Mouse (Mus musculus): ENCODE measurements around the gene Nagpa.
A peak's percentile ranks its signal among the peaks of the same experiment; 100 is the strongest.

Gene Nagpa

GRCm38 (mm10) chr16:5195080-5195479 is 8.7 kb downstream of the Nagpa start:
- peak; percentile 47; the same call in 1 of the 2 replicates for ATAC-seq (ENCODE audit: low TSS enrichment)

DNA sequence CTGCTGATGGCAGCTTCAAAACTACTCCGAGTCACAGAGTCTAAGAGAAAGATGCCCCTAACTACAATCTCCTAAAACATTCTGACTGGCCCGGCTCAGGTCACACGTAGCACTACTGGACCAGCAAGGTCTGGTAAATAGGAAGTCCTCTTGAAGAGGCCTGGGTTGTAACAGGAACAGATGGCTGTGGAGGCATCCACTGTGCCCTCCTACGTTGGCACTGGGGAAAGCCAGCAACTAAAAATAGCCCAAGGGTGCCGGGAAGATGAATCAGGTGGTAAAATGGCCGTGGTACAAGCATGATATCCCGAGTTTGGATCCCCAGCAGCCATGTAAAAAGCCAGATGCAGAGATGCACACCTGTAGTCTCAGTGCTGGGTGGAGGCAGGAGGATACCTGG is 17.6 kb downstream of the Nagpa start:
- ATAC-seq (ENCODE audit: low TSS enrichment) = peak; percentile 45; the same call in 1 of the 2 replicates

- ATAC-seq (ENCODE audit: low TSS enrichment) = no peak
Observed at GRCm38 (mm10) chr16:5185691-5186090, 18.1 kb downstream of the Nagpa start.

DNA sequence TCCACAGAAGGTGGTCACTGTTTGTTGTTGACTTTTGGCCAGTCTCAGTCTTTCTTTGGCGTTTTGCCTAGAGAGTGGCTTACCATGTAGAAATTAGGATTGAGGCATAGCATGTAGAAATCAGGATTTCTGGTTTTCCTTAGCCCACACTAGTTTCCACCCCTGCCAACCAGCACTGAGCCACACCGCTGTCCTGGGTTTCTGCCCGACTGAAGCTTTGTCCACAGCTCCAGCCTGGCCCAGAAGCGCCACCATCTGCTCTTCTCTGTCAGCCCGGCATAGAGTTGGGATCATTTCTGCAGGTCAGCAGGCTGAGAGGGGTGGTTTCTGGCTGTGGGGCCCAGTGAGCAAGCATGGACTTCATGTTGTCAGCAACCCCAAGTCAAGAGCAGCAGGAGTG is 18.9 kb downstream of the Nagpa start:
- ATAC-seq (ENCODE audit: low TSS enrichment) = no peak

DNA sequence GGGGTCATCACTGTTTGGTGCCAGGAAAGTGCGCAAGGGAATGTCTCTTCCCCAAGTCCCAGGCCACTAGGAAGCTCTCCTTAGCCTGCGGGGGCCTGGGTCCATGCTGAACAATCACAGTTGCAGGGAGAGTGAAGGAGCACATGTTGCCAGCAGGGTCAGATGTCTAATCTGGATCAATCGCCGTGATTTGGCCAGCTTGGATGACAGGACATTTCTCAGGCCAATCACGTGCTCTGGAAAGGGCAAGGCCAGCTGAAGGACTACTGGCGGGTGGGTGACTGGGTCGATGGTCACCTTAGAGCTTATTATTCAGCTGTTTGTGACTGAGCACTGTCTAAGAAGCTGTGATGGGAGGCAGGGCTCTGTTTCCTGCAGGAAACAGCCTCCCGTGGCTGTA is 19.7 kb downstream of the Nagpa start:
- ATAC-seq (ENCODE audit: low TSS enrichment) = no peak

- ATAC-seq (ENCODE audit: low TSS enrichment) = no peak
Observed at GRCm38 (mm10) chr16:5183310-5183975, 20.4 kb downstream of the Nagpa start.

DNA sequence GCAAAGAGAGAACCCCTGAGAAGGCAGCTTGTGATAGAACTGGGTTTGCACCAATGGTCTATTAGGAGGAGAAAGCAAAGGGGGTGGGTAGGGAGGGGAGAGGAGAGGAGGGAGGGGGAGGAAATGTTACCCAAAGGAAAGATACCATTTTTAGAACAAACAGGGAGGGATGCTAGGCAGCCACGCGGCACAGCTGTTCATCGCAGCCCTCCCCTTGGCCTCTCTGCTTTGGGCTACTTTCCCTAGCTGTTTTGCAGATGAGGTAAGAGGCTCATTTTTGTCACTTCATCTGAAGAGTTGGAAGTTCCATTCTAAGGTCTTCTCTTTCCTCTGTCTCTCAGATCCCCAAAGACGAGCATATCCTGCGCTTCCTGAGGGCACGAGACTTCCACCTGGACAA is 31.2 kb downstream of the Nagpa start:
- ATAC-seq (ENCODE audit: low TSS enrichment) = no peak

- no peak for ATAC-seq (ENCODE audit: low TSS enrichment)
Observed at GRCm38 (mm10) chr16:5168829-5169228, 35.0 kb downstream of the Nagpa start.

GRCm38 (mm10) chr16:5168038-5168437 is 35.8 kb downstream of the Nagpa start:
- ATAC-seq (ENCODE audit: low TSS enrichment) = no peak

- ATAC-seq (ENCODE audit: low TSS enrichment) = no peak
Observed at GRCm38 (mm10) chr16:5164327-5164726, 39.5 kb downstream of the Nagpa start.

GRCm38 (mm10) chr16:5159248-5159647 is 44.6 kb downstream of the Nagpa start:
- peak; percentile 77; the same call in 1 of the 2 replicates for ATAC-seq (ENCODE audit: low TSS enrichment)

- ATAC-seq (ENCODE audit: low TSS enrichment) = no peak
Observed at GRCm38 (mm10) chr16:5157113-5157512, 46.7 kb downstream of the Nagpa start.

- ATAC-seq (ENCODE audit: low TSS enrichment) = no peak
Observed at GRCm38 (mm10) chr16:5156495-5156894, 47.3 kb downstream of the Nagpa start.

- ATAC-seq (ENCODE audit: low TSS enrichment) = no peak
Observed at GRCm38 (mm10) chr16:5155014-5155413, 48.8 kb downstream of the Nagpa start.

GRCm38 (mm10) chr16:5153299-5154026 is 50.3 kb downstream of the Nagpa start:
- ATAC-seq (ENCODE audit: low TSS enrichment) = no peak

DNA sequence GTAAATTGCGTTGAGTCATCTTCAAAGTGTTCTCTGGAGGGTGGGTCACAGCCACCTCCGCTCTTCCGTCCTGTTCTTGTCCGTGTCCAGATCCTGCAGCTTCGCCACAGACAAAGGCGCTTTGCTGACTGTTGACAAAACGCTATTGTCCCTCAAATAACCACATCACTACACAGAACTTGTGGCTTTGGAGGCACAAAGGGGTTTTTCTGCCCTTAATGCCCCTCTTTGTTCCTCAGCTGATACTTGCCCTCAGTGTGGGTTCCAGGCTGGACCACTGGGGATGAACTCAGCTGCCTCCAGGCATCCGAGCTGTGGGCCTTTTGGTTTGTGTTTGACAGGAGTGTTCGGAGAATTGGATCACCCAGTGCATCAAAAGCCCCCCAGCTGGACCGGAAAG is 53.3 kb downstream of the Nagpa start:
- peak; percentile 62 for ATAC-seq (ENCODE audit: low TSS enrichment)

DNA sequence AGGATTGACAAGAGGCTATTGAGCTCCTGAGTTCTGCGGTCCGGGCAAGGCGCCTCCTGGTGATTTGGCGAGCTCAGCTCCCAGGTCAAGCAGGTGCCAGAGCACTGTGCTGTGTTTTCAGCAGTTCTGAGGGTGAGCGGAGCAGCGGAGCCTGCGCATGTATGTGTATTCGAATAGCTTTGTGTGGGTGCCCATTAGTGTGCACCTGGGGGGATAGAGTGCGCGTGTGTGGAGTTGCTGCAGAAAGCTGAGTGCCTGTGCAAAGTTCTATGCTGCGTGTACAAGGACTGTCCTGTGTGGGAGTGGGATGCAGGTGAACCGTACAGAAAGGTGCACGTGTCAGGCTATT is 56.8 kb downstream of the Nagpa start, which contains the start of gene Sec14l5:
Gene Sec14l5, plus strand, starts transcription at position 73 of the 349 bp plus-strand sequence.
- peak; percentile 7; the same call in 1 of the 2 replicates for ATAC-seq (ENCODE audit: low TSS enrichment)

- peak; percentile 61 for ATAC-seq (ENCODE audit: low TSS enrichment)
Observed at GRCm38 (mm10) chr16:5146367-5147036, 57.3 kb downstream of the Nagpa start.

- peak; percentile 63; the same call in 1 of the 2 replicates for ATAC-seq (ENCODE audit: low TSS enrichment)
Observed at GRCm38 (mm10) chr16:5145570-5145969, 58.2 kb downstream of the Nagpa start.

Measured in frontal cortex, adult (tissue).